Mouse (Mus musculus): ENCODE results near the gene Bmp6. TPM values are rescaled to one million over a fixed set of nuclear protein-coding genes. Genes with fewer than 3 reads are reported as not detected.

Gene Bmp6
- polyA plus RNA-seq, 1 experiment from 2014 or later = 2.1 TPM

- H3K36me3 ChIP-seq = no peaks in the 10 kb centered on the region
- H3K27me3 ChIP-seq (replicated peaks) = no peaks in the 10 kb centered on the region
- ATAC-seq (ENCODE audit: insufficient read depth, low FRiP score, low read depth) = no peak
- WGBS = 78% methylated on average over 6 of the region's 6 CpGs
- no peak overlapping the region for H3K4me3 ChIP-seq (replicated peaks)
- no peak overlapping the region for H3K27ac ChIP-seq
- H3K9me3 ChIP-seq = no peaks in the 10 kb centered on the region
- no peak overlapping the region for H3K9ac ChIP-seq
- H3K4me2 ChIP-seq = no peak overlapping the region
- no peaks in the 10 kb centered on the region for H3K4me1 ChIP-seq
Measured at GRCm38 (mm10) chr13:38448516-38449015, 103.7 kb downstream of the Bmp6 start.

GRCm38 (mm10) chr13:38450051-38450971 lies 105.4 kb downstream of the Bmp6 start:
- H3K36me3 ChIP-seq = no peaks in the 10 kb centered on the region
- no peaks in the 10 kb centered on the region for H3K4me1 ChIP-seq
- no peak overlapping the region for H3K4me3 ChIP-seq (replicated peaks)
- no peak overlapping the region for H3K27ac ChIP-seq
- no peaks in the 10 kb centered on the region for H3K27me3 ChIP-seq (replicated peaks)
- ATAC-seq (ENCODE audit: insufficient read depth, low FRiP score, low read depth) = no peak
- no peaks in the 10 kb centered on the region for H3K9me3 ChIP-seq
- no peak overlapping the region for H3K9ac ChIP-seq
- WGBS = 66% methylated on average over 20 of the region's 20 CpGs
- no peak overlapping the region for H3K4me2 ChIP-seq

GRCm38 (mm10) chr13:38451446-38451845 lies 106.5 kb downstream of the Bmp6 start:
- H3K36me3 ChIP-seq = no peaks in the 10 kb centered on the region
- no peak overlapping the region for H3K4me2 ChIP-seq
- no peaks in the 10 kb centered on the region for H3K9me3 ChIP-seq
- WGBS = 84% methylated on average over 5 of the region's 5 CpGs
- no peak overlapping the region for H3K4me3 ChIP-seq (replicated peaks)
- H3K27me3 ChIP-seq (replicated peaks) = no peaks in the 10 kb centered on the region
- no peak overlapping the region for H3K9ac ChIP-seq
- no peak for ATAC-seq (ENCODE audit: insufficient read depth, low FRiP score, low read depth)
- H3K27ac ChIP-seq = no peak overlapping the region
- no peaks in the 10 kb centered on the region for H3K4me1 ChIP-seq

GRCm38 (mm10) chr13:38463410-38463809 lies 118.5 kb downstream of the Bmp6 start:
- no peaks in the 10 kb centered on the region for H3K36me3 ChIP-seq
- H3K9ac ChIP-seq = no peak overlapping the region
- no peak for ATAC-seq (ENCODE audit: insufficient read depth, low FRiP score, low read depth)
- no peak overlapping the region for H3K4me2 ChIP-seq
- no peak overlapping the region for H3K4me3 ChIP-seq (replicated peaks)
- no peaks in the 10 kb centered on the region for H3K4me1 ChIP-seq
- no peaks in the 10 kb centered on the region for H3K27me3 ChIP-seq (replicated peaks)
- H3K27ac ChIP-seq = no peak overlapping the region
- H3K9me3 ChIP-seq = no peaks in the 10 kb centered on the region
- 81% methylated on average over 1 of the region's 1 CpGs for WGBS

- Histone ChIP-seq H3K27me3 (replicated peaks) (no peaks in the 10 kb centered on the region), H3K36me3 (no peaks in the 10 kb centered on the region), H3K9ac (no peak overlapping the region), H3K4me3 (replicated peaks) (no peak overlapping the region), H3K9me3 (no peaks in the 10 kb centered on the region), H3K27ac (no peak overlapping the region), H3K4me1 (no peaks in the 10 kb centered on the region), H3K4me2 (no peak overlapping the region)
- ATAC-seq (ENCODE audit: insufficient read depth, low FRiP score, low read depth) = no peak
- 84% methylated on average over 5 of the region's 5 CpGs for WGBS
Measured at GRCm38 (mm10) chr13:38470882-38471281, 126.0 kb downstream of the Bmp6 start.

GRCm38 (mm10) chr13:38472636-38473035 lies 127.7 kb downstream of the Bmp6 start:
- Histone ChIP-seq H3K9me3 (no peaks in the 10 kb centered on the region), H3K4me3 (replicated peaks) (no peak overlapping the region), H3K27ac (no peak overlapping the region), H3K36me3 (no peaks in the 10 kb centered on the region), H3K9ac (no peak overlapping the region), H3K4me2 (no peak overlapping the region), H3K27me3 (replicated peaks) (no peaks in the 10 kb centered on the region), H3K4me1 (no peaks in the 10 kb centered on the region)
- ATAC-seq (ENCODE audit: insufficient read depth, low FRiP score, low read depth) = no peak
- WGBS = 67% methylated on average over 4 of the region's 4 CpGs

GRCm38 (mm10) chr13:38473497-38473896 lies 128.6 kb downstream of the Bmp6 start:
- Histone ChIP-seq H3K4me1 (0 out of 2 replicates have a peak, but pooled peaks cover 3% of the 10 kb centered on the region), H3K36me3 (no peaks in the 10 kb centered on the region), H3K9me3 (no peaks in the 10 kb centered on the region), H3K27ac (no peak overlapping the region), H3K27me3 (replicated peaks) (no peaks in the 10 kb centered on the region), H3K4me3 (replicated peaks) (no peak overlapping the region), H3K4me2 (no peak overlapping the region), H3K9ac (no peak overlapping the region)
- ATAC-seq (ENCODE audit: insufficient read depth, low FRiP score, low read depth) = no peak
- WGBS = 85% methylated on average over 6 of the region's 6 CpGs

GRCm38 (mm10) chr13:38476936-38477335 lies 132.0 kb downstream of the Bmp6 start:
- Histone ChIP-seq H3K27ac (no peak overlapping the region), H3K27me3 (replicated peaks) (no peaks in the 10 kb centered on the region), H3K9ac (no peak overlapping the region), H3K9me3 (no peaks in the 10 kb centered on the region), H3K4me1 (0 out of 2 replicates have a peak, but pooled peaks cover 3% of the 10 kb centered on the region), H3K36me3 (no peaks in the 10 kb centered on the region), H3K4me3 (replicated peaks) (no peak overlapping the region), H3K4me2 (no peak overlapping the region)
- 28% methylated on average over 8 of the region's 8 CpGs for WGBS
- no peak for ATAC-seq (ENCODE audit: insufficient read depth, low FRiP score, low read depth)

- Histone ChIP-seq H3K9ac (no peak overlapping the region), H3K27ac (no peak overlapping the region), H3K36me3 (no peaks in the 10 kb centered on the region), H3K4me3 (replicated peaks) (no peak overlapping the region), H3K27me3 (replicated peaks) (no peaks in the 10 kb centered on the region), H3K4me1 (0 out of 2 replicates have a peak, but pooled peaks cover 3% of the 10 kb centered on the region), H3K4me2 (no peak overlapping the region), H3K9me3 (no peaks in the 10 kb centered on the region)
- 76% methylated on average over 7 of the region's 7 CpGs for WGBS
- no peak for ATAC-seq (ENCODE audit: insufficient read depth, low FRiP score, low read depth)
Measured at GRCm38 (mm10) chr13:38481021-38481420, 136.1 kb downstream of the Bmp6 start.

GRCm38 (mm10) chr13:38484701-38485100 lies 139.8 kb downstream of the Bmp6 start:
- no peaks in the 10 kb centered on the region for H3K4me1 ChIP-seq
- no peak overlapping the region for H3K4me3 ChIP-seq (replicated peaks)
- no peak for ATAC-seq (ENCODE audit: insufficient read depth, low FRiP score, low read depth)
- no peaks in the 10 kb centered on the region for H3K9me3 ChIP-seq
- no peaks in the 10 kb centered on the region for H3K27me3 ChIP-seq (replicated peaks)
- H3K27ac ChIP-seq = no peak overlapping the region
- 80% methylated on average over 5 of the region's 5 CpGs for WGBS
- H3K4me2 ChIP-seq = no peak overlapping the region
- H3K9ac ChIP-seq = no peak overlapping the region
- no peaks in the 10 kb centered on the region for H3K36me3 ChIP-seq

- no peak for ATAC-seq (ENCODE audit: insufficient read depth, low FRiP score, low read depth)
Measured at GRCm38 (mm10) chr13:38486767-38487166, 141.9 kb downstream of the Bmp6 start.

GRCm38 (mm10) chr13:38496715-38497114 lies 151.8 kb downstream of the Bmp6 start:
- Histone ChIP-seq H3K4me1 (no peaks in the 10 kb centered on the region), H3K27me3 (replicated peaks) (no peaks in the 10 kb centered on the region), H3K27ac (no peak overlapping the region), H3K9me3 (no peaks in the 10 kb centered on the region), H3K9ac (no peak overlapping the region), H3K36me3 (peaks cover 13% of the 10 kb centered on the region), H3K4me3 (replicated peaks) (no peak overlapping the region), H3K4me2 (no peak overlapping the region)
- ATAC-seq (ENCODE audit: insufficient read depth, low FRiP score, low read depth) = no peak
- WGBS = 32% methylated on average over 3 of the region's 3 CpGs

More at GRCm38 (mm10) chr13:38486767-38487166, 141.9 kb downstream of the Bmp6 start:
- H3K36me3 ChIP-seq = no peaks in the 10 kb centered on the region
- H3K9me3 ChIP-seq = no peaks in the 10 kb centered on the region
- no peak overlapping the region for H3K27ac ChIP-seq
- H3K27me3 ChIP-seq (replicated peaks) = no peaks in the 10 kb centered on the region
- no peak overlapping the region for H3K4me2 ChIP-seq
- 70% methylated on average over 6 of the region's 6 CpGs for WGBS
- H3K9ac ChIP-seq = no peak overlapping the region
- H3K4me1 ChIP-seq = no peaks in the 10 kb centered on the region
- H3K4me3 ChIP-seq (replicated peaks) = no peak overlapping the region

Data from stomach, embryonic 15.5 days (tissue).